13 mouse cellular contexts compared by ENCODE assay signal in genomic region chr12:32835235-32835634, GRCm38 (mm10). TPM values are rescaled to one million over a fixed set of nuclear protein-coding genes. Genes with fewer than 3 reads are reported as not detected.
A peak's percentile ranks its signal among the peaks of the same experiment; 100 is the strongest.
DNase-seq lines count a peak whose midpoint lies in the region; ATAC-seq and TF ChIP-seq lines count a peak whose summit lies in the region.
"Had no signal": no experiment of that assay in that cellular context is flagged by ENCODE, and none has a peak within 500 bp of the region (broad histone marks: within the 10 kb centered on the region; RNA-seq: fewer than 3 reads in every experiment).

No protein-coding gene starts in this region.

- peaks cover 28% of the 10 kb centered on the region for H3K36me3 ChIP-seq in limb, embryonic 14.5 days (ENCODE audit: control insufficient read depth, insufficient read depth, low read length)
- peaks cover 78% of the 10 kb centered on the region for H3K36me3 ChIP-seq in limb, embryonic 10.5 days
- peaks cover 43% of the 10 kb centered on the region for H3K36me3 ChIP-seq in heart, postnatal 0 days (replicated peaks; ENCODE audit: control insufficient read depth, insufficient read depth, low read length)

- ATAC-seq in limb, embryonic 14.5 days (ENCODE audit: low FRiP score, low read depth), result no peak
- ATAC-seq in heart, postnatal 0 days (ENCODE audit: insufficient read depth, low read depth), result no peak
- ATAC-seq: forebrain, embryonic 16.5 days; intestine, embryonic 15.5 days; Patski had no signal

- peak; percentile 20 to 25 for DNase-seq in adrenal gland, postnatal 36 days
- DNase-seq in adrenal gland, adult 8-10 months, result no peak
- DNase-seq in limb, embryonic 14.5 days (ENCODE audit: low spot score), result peak; percentile 75
- DNase-seq in limb, embryonic 10.5 days (ENCODE audit: low spot score), result no peak
- DNase-seq in heart, postnatal 0 days (ENCODE audit: low spot score), result peak; percentile 42
- DNase-seq in lung, postnatal 10 days, result peak; percentile 27
- no peak for DNase-seq in embryo, embryonic 10.5 days (ENCODE audit: low spot score)
- DNase-seq in layer of hippocampus, adult 9-10 months (ENCODE audit: low spot score), result no peak
- DNase-seq: thymus, postnatal 4 days had no signal

- no peak overlapping the region for H3K4me2 ChIP-seq in limb, embryonic 14.5 days (replicated peaks; ENCODE audit: low read depth, low read length, severe bottlenecking)
- H3K4me2 ChIP-seq in heart, postnatal 0 days (ENCODE audit: low read depth, low read length), result no peak overlapping the region
- H3K4me2 ChIP-seq: intestine, embryonic 15.5 days; liver, embryonic 15.5 days had no signal

- H3K4me1 ChIP-seq in limb, embryonic 14.5 days (ENCODE audit: control insufficient read depth, insufficient read depth, low read length), result peaks cover 6% of the 10 kb centered on the region
- H3K4me1 ChIP-seq in limb, embryonic 10.5 days, result no peaks in the 10 kb centered on the region
- H3K4me1 ChIP-seq in heart, postnatal 0 days (ENCODE audit: control insufficient read depth, insufficient read depth), result peaks cover 11% of the 10 kb centered on the region
- H3K4me1 ChIP-seq: intestine, embryonic 15.5 days; liver, embryonic 15.5 days had no signal

- no peak for TF ChIP-seq EP300 in heart, postnatal 0 days (IDR thresholded peaks at IDR 0.05; ENCODE audit: low read depth)

- H3K27me3 ChIP-seq in limb, embryonic 14.5 days (ENCODE audit: control insufficient read depth, insufficient read depth, low read length), result no peaks in the 10 kb centered on the region
- no peaks in the 10 kb centered on the region for H3K27me3 ChIP-seq in limb, embryonic 10.5 days (ENCODE audit: low read depth, poor library complexity, severe bottlenecking)
- no peaks in the 10 kb centered on the region for H3K27me3 ChIP-seq in heart, postnatal 0 days (ENCODE audit: control insufficient read depth, insufficient read depth, low read length)
- H3K27me3 ChIP-seq: intestine, embryonic 15.5 days; liver, embryonic 15.5 days; Patski had no signal

- H3K9me3 ChIP-seq in limb, embryonic 14.5 days (ENCODE audit: control insufficient read depth, low read length), result no peaks in the 10 kb centered on the region
- no peaks in the 10 kb centered on the region for H3K9me3 ChIP-seq in limb, embryonic 10.5 days (replicated peaks)
- H3K9me3 ChIP-seq in heart, postnatal 0 days (replicated peaks; ENCODE audit: control insufficient read depth, low read length), result no peaks in the 10 kb centered on the region
- H3K9me3 ChIP-seq: intestine, embryonic 15.5 days; liver, embryonic 15.5 days had no signal

- H3K4me3 ChIP-seq in limb, embryonic 14.5 days (replicated peaks; ENCODE audit: low read length), result no peak overlapping the region
- no peak overlapping the region for H3K4me3 ChIP-seq in limb, embryonic 10.5 days
- H3K4me3 ChIP-seq in heart, postnatal 0 days (ENCODE audit: low read depth, low read length), result no peak overlapping the region
- H3K4me3 ChIP-seq: intestine, embryonic 15.5 days; liver, embryonic 15.5 days had no signal

- no peak overlapping the region for H3K27ac ChIP-seq in limb, embryonic 14.5 days (replicated peaks; ENCODE audit: low read depth, low read length)
- H3K27ac ChIP-seq in limb, embryonic 10.5 days, result no peak overlapping the region
- 0 out of 2 replicates have a peak overlapping the region, but pooled peaks have one; percentile 34 for H3K27ac ChIP-seq in heart, postnatal 0 days (ENCODE audit: low read depth)
- H3K27ac ChIP-seq: intestine, embryonic 15.5 days; liver, embryonic 15.5 days had no signal

- no peak for TF ChIP-seq POLR2A in limb, embryonic 14.5 days (IDR thresholded peaks at IDR 0.05; ENCODE audit: borderline replicate concordance, extremely low read depth, insufficient read depth, insufficient read length)

- no peak overlapping the region for H3K9ac ChIP-seq in limb, embryonic 14.5 days (ENCODE audit: low read depth, low read length, severe bottlenecking)
- no peak overlapping the region for H3K9ac ChIP-seq in heart, postnatal 0 days (replicated peaks; ENCODE audit: low read depth, low read length)
- H3K9ac ChIP-seq: intestine, embryonic 15.5 days; liver, embryonic 15.5 days had no signal

- 45% methylated on average over 4 of the region's 4 CpGs for WGBS in limb, embryonic 14.5 days
- 93% methylated on average over 4 of the region's 4 CpGs for WGBS in limb, embryonic 10.5 days
- 28% methylated on average over 4 of the region's 4 CpGs for WGBS in heart, postnatal 0 days

- no peak for TF ChIP-seq CTCF in heart, postnatal 0 days (IDR thresholded peaks at IDR 0.05; ENCODE audit: low read depth)

RNA-seq across cellular contexts. Expression of gene Nampt, which starts 15.9 kb away (rescaled TPM):
- 100 to 1,000 TPM in 1 of 2 experiments, 10 to 100 TPM in 1; 73.7 to 121 TPM for total RNA-seq in adrenal gland, postnatal 36 days (2021)
- total RNA-seq in adrenal gland, adult 8-10 months (2022), result 100 to 1,000 TPM in 1 of 4 experiments, 10 to 100 TPM in 3; 43.5 to 135 (median 71.2) TPM
- polyA plus RNA-seq in limb, embryonic 14.5 days (2012; rRNA removed), result 12.5 and 15.8 TPM in 2 replicates
- 18.4 and 19.4 TPM in 2 replicates for polyA plus RNA-seq in limb, embryonic 14.5 days (2014; fragmentation: Nextera tagmentation; extraction: Ambion mirVana)
- polyA plus RNA-seq in limb, embryonic 10.5 days (2016; fragmentation: Nextera tagmentation; extraction: Ambion mirVana), result 32.3 and 37.6 TPM in 2 replicates
- 21.9 and 22.2 TPM in 2 replicates for total RNA-seq in heart, postnatal 0 days (2014; rRNA removed; ENCODE audit: low replicate concordance)
- 13.7 and 15.5 TPM in 2 replicates for polyA plus RNA-seq in heart, postnatal 0 days (2015; fragmentation: Nextera tagmentation; extraction: Ambion mirVana)

Comparison
In these comparisons a context has a peak if more than half of its experiments do, and no peak if none do; other contexts are left out.
1. DNase-seq: peak in adrenal gland, postnatal 36 days (2 of 2), limb, embryonic 14.5 days (single experiment), heart, postnatal 0 days (single experiment) and lung, postnatal 10 days (single experiment); none in adrenal gland, adult 8-10 months (single experiment), limb, embryonic 10.5 days (single experiment), embryo, embryonic 10.5 days (single experiment) and layer of hippocampus, adult 9-10 months (single experiment).